Mouse (Mus musculus): ENCODE data around the gene Emc1. TPM values are rescaled to one million over a fixed set of nuclear protein-coding genes. Genes with fewer than 3 reads are reported as not detected.
"Not testable (repeated sequence)": the region's sequence is repeated elsewhere in the genome, so short reads cannot be mapped to it uniquely, and the experiment has no call there.

The Emc1 gene
- polyA plus RNA-seq, 1 experiment from 2014 or later = 17.8 TPM

- no peak for DNase-seq (ENCODE audit: low spot score)
Measured at GRCm38 (mm10) chr4:139357211-139357610, 4.8 kb downstream of the Emc1 start.

DNA sequence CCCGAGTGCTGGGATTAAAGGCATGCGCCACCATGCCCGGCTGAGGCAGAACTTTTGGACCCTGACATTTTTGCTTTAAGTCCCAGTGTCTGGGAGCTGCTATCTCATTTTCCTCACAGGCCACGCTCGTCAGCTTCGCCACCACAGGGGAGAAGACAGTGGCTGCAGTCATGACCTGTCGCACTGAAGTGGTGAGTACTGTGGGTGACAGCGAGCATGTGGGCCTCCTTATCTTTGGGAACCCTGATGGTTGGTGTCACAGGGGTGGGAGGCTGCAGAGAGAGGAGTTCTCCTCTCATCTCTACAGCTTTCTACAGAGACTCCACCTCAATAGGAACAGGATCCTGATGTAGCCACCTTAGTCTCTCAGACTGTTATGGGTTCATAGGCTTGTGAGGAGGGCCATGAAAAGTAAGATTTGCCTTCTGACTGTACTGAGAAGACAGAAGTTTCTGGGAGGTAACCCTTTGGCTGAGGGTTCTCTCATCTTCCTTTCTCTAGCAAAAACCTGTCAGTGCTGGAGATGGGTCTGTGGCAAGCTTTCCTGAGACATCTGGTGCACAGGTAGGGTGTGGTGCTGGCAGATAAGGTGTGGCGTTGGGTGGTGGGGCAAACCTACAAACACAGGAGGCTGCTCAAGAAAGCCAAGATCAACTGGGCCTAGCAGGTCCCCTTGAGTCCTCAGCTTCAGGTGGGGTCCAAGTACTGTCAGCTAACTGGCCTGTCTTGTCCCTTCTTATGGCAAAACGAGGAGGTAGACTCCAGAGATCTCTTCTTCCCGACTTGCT lies 8.6 kb downstream of the Emc1 start:
- DNase-seq (ENCODE audit: low spot score) = no peak

DNA sequence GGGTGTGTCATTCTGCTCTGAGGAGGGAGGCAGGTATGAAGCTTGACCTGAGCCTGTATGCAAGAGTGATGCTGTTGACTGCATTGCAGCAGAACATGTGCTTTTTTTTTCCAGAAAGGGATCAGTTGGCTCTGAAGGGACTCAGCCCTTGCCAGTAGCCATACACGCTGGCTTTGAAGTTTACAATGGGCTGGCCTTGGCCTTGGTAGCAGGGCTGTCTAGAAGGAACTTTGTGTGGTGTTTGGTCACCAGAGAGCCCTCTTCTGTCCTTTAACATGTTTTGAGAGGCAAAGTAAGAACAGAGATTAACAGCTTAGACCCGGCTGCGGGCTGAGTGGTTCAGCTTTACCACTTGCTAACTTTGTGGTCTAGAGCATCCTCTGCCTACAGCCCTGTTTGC lies 14.9 kb downstream of the Emc1 start:
- no peak for DNase-seq (ENCODE audit: low spot score)

DNA sequence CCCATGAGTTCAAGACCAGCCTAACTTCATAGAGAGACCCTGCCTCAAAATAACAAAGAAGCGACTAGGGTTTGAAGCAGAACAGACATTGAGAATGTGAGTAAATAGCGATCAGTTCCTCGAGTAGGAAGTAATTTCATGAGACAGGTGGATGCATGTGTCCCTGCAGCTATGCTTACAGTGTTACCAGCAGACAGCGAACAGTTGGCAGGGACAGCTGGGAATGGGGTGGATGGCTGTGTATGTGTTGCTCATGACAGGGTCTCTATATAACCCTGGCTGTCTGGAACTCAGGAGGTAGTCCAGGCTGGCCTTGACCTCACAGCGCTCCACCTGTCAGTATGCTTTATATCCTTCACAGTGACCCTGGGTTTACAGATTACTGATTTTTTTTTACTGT lies 15.7 kb downstream of the Emc1 start:
- no peak for DNase-seq (ENCODE audit: low spot score)

DNA sequence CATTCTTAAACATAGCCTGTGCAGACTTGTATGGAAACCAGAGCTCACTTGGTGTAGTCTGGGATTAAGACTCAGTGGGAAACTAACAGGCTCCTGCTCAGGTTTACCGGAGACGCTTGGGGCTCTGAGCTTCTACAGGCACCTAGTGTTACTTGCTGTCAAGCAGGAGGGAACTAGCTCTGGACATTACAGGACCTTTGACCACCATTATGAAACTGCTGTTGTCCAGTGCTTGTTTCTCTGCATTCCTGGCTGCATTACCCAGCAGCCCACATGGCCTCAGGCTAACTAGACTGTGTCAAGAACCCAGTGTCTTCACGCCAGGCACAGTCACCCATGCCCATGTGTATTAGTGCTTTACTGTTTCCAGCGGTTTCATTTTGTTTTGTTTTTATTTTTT lies 20.7 kb downstream of the Emc1 start:
- DNase-seq (ENCODE audit: low spot score) = no peak

DNA sequence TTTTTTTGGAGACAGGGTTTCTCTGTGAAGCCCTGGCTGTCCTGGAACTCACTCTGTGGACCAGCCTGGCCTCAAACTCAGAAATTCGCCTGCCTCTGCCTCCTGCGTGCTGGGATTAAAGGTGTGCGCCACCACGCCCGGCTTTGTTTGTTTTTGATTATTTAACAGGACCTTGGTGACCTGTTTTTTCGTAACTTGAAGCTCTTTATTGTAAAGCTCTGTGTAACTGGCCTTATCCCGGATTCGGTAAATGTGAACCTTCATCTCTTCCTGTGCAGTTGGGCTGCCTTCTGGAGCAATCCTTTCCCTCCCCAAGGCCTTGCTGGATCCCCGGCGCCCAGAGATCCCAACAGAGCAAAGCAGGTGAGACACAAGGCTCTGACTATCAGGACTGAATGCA lies 21.1 kb downstream of the Emc1 start:
- no peak for DNase-seq (ENCODE audit: low spot score)

- DNase-seq (ENCODE audit: low spot score) = no peak
Measured at GRCm38 (mm10) chr4:139379719-139380118, 27.3 kb downstream of the Emc1 start.

- DNase-seq (ENCODE audit: low spot score) = peak; percentile 100
Measured at GRCm38 (mm10) chr4:139380207-139380748, 27.9 kb downstream of the Emc1 start.

DNA sequence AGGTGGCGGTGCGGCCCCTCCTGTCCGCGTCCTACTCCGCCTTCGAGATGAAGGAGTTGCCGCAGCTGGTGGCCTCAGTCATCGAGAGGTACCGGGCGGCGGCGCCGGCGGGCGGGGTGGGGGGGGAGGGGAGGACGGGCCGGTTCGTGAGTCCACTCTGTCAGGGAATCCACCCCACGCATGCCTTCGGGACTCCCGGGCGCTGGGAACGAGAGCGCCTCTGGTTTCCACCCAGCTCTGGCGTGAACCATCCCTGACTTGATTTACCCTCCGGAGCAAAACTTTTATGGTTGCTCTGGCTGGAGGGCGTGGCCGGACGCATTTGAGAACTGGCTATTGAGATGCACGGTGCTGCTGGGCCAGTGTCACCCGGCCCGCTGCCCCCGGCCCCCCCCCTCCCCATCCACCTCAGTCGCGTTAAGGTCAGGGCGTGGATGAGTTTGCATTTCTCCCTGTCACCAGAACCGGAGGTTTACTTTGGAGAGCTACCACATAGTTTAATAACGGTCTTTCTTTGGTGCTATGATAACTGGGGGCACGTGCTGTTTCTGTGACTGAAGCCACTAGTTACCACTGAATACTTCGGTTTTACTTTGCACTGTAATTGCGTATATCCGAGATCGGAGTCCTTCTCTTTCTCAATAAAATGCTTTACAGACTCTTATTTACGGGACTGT lies 28.5 kb downstream of the Emc1 start:
- peak; percentile 7 for DNase-seq (ENCODE audit: low spot score)

GRCm38 (mm10) chr4:139381452-139381845 lies 29.1 kb downstream of the Emc1 start:
- DNase-seq (ENCODE audit: low spot score) = no peak

DNA sequence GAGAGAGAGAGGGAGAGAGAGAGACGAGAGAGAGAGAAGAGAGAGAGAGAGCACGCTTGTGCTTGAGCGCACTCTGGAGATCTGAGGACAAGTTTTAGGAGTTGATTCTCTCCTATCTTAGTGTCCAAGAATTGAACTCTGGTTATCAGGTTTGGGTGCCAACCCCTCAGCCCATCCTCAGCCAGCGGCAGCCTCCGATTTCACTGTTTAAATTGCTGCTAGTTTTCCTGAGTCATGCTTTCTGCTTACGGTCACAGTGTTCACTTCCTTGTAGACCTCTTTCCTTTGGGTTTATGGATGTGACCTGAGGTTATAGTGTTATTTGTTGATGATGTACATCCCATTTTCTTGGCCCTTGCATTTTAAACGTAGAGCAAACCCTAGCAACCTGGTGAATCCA lies 29.8 kb downstream of the Emc1 start:
- no peak for DNase-seq (ENCODE audit: low spot score)

DNA sequence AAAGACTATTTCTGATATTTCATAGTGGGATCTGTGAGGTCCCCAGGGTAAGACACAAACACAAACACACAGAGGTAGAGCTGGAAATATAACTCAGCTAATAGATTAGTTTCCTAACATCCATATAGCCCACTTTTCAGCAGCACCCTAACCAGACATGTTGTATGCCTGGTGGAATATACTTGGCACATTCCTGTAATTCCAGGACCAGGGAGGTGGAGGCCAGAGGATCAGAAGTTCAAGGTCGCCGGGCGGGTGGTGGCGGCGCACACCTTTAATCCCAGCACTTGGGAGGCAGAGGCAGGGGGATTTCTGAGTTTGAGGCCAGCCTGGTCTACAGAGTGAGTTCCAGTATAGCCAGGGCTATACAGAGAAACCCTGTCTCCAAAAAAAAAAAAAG lies 33.5 kb downstream of the Emc1 start:
- DNase-seq (ENCODE audit: low spot score) = not testable (repeated sequence)

DNA sequence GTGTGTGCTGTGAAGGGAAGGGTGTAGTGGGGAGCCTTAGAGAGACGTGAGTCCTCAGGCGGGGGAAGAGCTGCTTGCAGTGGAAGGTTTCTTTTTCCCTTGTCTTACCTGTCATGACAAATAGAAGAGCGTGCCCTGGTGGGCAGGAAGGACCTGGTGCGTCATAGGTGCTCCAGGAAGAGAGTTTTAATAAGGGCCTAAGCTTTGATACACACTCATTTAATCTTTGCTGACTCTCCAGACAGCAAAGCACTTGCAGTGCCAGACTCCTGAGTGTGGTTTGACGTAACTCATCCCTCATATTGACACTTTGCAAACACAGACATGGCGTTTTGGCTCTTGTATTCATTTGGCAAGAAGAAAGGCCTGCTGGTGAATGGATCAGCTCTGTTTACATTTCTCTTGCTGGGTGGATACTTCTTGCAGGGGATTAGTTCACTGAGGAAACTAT lies 34.5 kb downstream of the Emc1 start:
- no peak for DNase-seq (ENCODE audit: low spot score)

- no peak for DNase-seq (ENCODE audit: low spot score)
Measured at GRCm38 (mm10) chr4:139389557-139389956, 37.2 kb downstream of the Emc1 start.

- DNase-seq (ENCODE audit: low spot score) = no peak
Measured at GRCm38 (mm10) chr4:139395431-139395830, 43.0 kb downstream of the Emc1 start.

GRCm38 (mm10) chr4:139400487-139400886 lies 48.1 kb downstream of the Emc1 start:
- no peak for DNase-seq (ENCODE audit: low spot score)

GRCm38 (mm10) chr4:139403214-139403613 lies 50.8 kb downstream of the Emc1 start:
- DNase-seq (ENCODE audit: low spot score) = no peak

GRCm38 (mm10) chr4:139411351-139411750 lies 59.0 kb downstream of the Emc1 start:
- DNase-seq (ENCODE audit: low spot score) = no peak

DNA sequence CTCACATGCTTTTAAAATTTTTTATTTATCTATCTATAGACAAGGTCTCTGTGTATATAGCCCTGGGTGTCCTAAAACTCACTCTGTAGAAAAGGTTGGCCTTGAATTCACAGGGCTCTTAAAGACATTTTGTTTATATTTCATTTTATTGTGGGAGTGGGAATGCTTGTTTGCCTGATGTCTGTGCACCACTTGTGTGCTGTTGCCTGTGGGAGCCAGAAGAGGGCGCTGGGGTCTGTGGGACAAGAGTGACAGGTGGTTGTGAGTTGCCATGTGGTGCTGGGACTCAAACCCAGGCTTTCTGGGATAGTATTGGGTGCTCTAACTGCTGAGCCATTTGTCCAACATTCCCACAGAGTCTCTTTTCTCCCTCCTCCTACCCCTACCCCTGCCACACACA lies 65.5 kb downstream of the Emc1 start:
- DNase-seq (ENCODE audit: low spot score) = no peak

DNA sequence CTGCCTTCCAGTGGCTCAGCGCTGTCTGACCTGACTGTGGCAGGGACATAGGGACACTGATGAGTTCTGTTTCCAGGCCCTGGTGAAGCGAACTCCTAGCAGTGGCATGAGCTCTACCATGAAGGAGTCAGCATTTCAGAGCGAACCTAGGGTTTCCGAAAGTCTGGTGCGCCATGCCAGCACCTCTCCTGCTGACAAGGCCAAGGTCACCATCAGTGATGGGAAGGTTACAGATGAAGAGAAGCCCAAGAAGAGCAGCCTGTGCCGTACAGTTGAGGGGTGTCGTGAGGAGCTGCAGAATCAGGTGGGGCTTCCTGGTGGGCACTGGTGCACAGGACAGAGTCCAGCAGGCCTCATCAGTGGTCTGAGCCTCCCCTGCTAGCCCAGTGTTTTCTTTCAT lies 69.2 kb downstream of the Emc1 start:
- DNase-seq (ENCODE audit: low spot score) = no peak

DNA sequence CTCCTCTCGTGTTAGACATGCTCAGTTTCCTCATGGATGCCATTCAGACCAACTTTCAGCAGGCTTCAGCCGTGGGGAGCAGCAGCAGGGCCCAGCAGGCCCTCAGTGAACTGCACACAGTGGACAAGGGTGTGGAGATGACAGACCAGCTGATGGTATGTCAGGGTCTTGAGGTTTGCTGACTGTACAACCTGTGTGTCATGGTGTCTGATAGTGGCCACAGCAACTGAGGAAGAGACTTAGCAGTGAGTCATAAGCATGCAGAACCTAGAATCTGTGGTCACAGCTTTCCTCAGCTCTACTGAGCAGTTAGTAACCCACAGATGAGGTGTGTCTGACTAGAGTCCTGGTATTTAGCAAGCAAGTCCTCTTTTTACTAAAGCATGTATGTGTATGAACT lies 70.0 kb downstream of the Emc1 start:
- DNase-seq (ENCODE audit: low spot score) = no peak

GRCm38 (mm10) chr4:139423270-139423669 lies 70.9 kb downstream of the Emc1 start:
- no peak for DNase-seq (ENCODE audit: low spot score)

Measured in thymus, postnatal 0 days (tissue).